Mouse (Mus musculus) intestine, embryonic 15.5 days (tissue): ENCODE results near the gene Cubn. TPM values are rescaled to one million over a fixed set of nuclear protein-coding genes. Genes with fewer than 3 reads are reported as not detected.

Source experiments
- ATAC-seq: fragments of 200-750 bp; cut with Nextera tagmentation; 2 replicates; pipeline ENCODE4 v1.8.0; 2017; ENCODE audit warnings: moderate TSS enrichment, moderate library complexity
- H3K27ac ChIP-seq: fragments of 300-500 bp; sonication (generic); 2 replicates; pipeline ENCODE4 v1.5.1; 2015; ENCODE audit warnings: mild to moderate bottlenecking, inconsistent platforms
- H3K27me3 ChIP-seq: fragments of 300-500 bp; sonication (generic); replicated peaks from 2 replicates; pipeline ENCODE4 v1.6.1; 2015; ENCODE audit warnings: inconsistent platforms
- H3K36me3 ChIP-seq: fragments of 300-500 bp; sonication (generic); 2 replicates; pipeline ENCODE4 v1.6.1; 2015; ENCODE audit warnings: inconsistent platforms
- H3K4me1 ChIP-seq: fragments of 300-500 bp; sonication (generic); replicated peaks from 2 replicates; pipeline ENCODE4 v1.6.1; 2015; ENCODE audit warnings: inconsistent platforms
- H3K4me2 ChIP-seq: fragments of 300-500 bp; sonication (generic); replicated peaks from 2 replicates; pipeline ENCODE4 v1.6.1; 2015; ENCODE audit warnings: mild to moderate bottlenecking, inconsistent platforms
- H3K4me3 ChIP-seq: fragments of 300-500 bp; sonication (generic); replicated peaks from 2 replicates; pipeline ENCODE4 v1.5.1; 2015; ENCODE audit warnings: inconsistent platforms
- H3K9ac ChIP-seq: fragments of 300-500 bp; sonication (generic); 2 replicates; pipeline ENCODE4 v1.6.1; 2015; ENCODE audit warnings: inconsistent platforms
- H3K9me3 ChIP-seq: fragments of 300-500 bp; sonication (generic); 2 replicates; pipeline ENCODE4 v1.6.1; 2016; ENCODE audit warnings: inconsistent platforms
- WGBS: fragments of 180-500 bp; shearing (Covaris S2); methylation state at CpG from one replicate; pipeline ENCODE4 v1.1.7; 2015; 5-methylcytosine and 5-hydroxymethylcytosine counted together
- polyA plus RNA-seq: library from polyadenylated mRNA; unstranded; fragments of >200 nt; fragmentation: Nextera tagmentation; extraction: Ambion mirVana; gene quantifications from 2 replicates; pipeline ENCODE4 v1.2.1, GENCODE M21; 2015

Gene Cubn
- polyA plus RNA-seq, 1 experiment from 2014 or later, result 7.3 TPM

DNA sequence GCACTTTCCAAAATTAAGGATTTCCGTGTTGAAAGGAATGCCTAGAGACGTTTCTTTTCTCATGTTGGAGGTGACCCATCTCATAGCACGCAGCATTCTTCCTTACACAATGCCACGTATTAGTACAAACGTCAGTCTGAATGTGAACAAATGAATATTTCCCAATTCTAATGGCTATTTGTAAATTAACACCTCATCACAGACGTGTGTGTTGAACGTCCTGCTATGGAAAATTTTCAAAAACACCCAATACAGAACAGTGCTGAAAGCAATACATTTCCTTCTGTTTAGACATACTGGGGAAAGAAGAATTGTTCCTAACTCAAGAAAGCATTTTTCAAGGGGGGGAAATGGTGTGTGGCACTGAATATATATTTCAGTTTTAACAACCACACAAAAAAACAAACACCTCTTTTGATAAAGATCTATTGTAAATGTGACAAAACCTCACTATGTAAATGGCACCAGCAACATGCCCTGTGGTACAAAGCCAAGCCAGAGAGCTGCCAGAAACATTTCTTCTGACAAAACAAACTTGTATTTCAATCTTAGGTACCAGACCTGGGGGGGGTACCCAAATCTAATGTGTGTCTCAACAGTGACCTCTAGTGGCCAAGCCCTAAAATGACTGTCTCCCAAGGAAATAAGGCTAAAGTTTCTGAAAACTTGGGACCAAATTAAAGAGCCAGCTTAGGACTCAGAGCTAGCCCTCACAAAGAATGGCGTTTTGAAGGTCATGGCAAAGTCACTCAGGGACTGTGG, 254.3 kb downstream of the Cubn start:
- H3K36me3 ChIP-seq, result no peaks in the 10 kb centered on the region
- no peaks in the 10 kb centered on the region for H3K4me1 ChIP-seq
- no peak overlapping the region for H3K4me3 ChIP-seq
- H3K9me3 ChIP-seq, result no peaks in the 10 kb centered on the region
- no peak for ATAC-seq
- no peak overlapping the region for H3K9ac ChIP-seq
- no peak overlapping the region for H3K4me2 ChIP-seq
- no peaks in the 10 kb centered on the region for H3K27me3 ChIP-seq
- H3K27ac ChIP-seq, result no peak overlapping the region
- 57% methylated on average over 8 of the region's 8 CpGs for WGBS

DNA sequence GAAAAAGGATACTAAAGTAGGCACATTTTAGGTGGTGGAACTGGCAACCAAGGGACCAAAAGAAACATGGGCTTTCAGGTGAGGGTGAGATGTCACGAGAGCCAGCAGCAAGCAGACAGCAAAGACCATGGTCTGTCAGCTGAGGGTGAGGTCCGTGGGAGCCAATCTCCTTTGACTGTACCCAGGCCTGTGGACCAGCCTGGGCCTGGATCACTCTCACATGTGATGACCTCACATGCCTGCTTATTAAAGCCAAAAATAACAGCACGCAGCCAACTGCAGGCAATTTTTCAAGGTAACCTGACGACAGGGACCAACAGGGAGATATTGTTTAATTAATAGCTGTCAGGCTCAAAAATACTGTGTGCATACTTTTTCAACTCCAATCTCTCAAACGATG, 255.9 kb downstream of the Cubn start:
- no peak overlapping the region for H3K4me3 ChIP-seq
- no peak overlapping the region for H3K27ac ChIP-seq
- H3K9ac ChIP-seq, result no peak overlapping the region
- H3K36me3 ChIP-seq, result no peaks in the 10 kb centered on the region
- no peaks in the 10 kb centered on the region for H3K9me3 ChIP-seq
- H3K4me1 ChIP-seq, result no peaks in the 10 kb centered on the region
- ATAC-seq, result no peak
- H3K4me2 ChIP-seq, result no peak overlapping the region
- H3K27me3 ChIP-seq, result no peaks in the 10 kb centered on the region
- 66% methylated on average over 5 of the region's 5 CpGs for WGBS

DNA sequence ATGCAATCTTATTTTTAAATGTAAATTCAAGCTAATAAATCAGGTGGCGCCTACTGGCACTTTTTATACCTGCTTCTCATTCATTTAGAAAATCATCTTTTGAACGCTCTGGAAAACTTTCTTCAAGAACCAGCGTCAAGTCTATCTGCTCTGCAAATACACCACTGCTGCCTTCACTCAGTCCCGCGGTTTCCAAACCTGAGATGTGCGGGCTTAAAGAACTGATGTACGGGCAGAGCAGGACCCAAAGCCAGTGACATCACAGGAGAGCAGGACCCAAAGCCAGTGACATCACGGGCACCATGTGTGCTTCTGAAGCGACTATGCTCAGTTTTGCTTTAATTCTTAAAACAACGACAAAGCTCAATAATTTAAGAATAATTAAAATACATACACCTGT, 256.8 kb downstream of the Cubn start:
- no peaks in the 10 kb centered on the region for H3K4me1 ChIP-seq
- WGBS, result 88% methylated on average over 10 of the region's 10 CpGs
- H3K36me3 ChIP-seq, result no peaks in the 10 kb centered on the region
- H3K27me3 ChIP-seq, result no peaks in the 10 kb centered on the region
- H3K4me2 ChIP-seq, result no peak overlapping the region
- H3K27ac ChIP-seq, result no peak overlapping the region
- no peak overlapping the region for H3K4me3 ChIP-seq
- H3K9me3 ChIP-seq, result no peaks in the 10 kb centered on the region
- ATAC-seq, result no peak
- H3K9ac ChIP-seq, result no peak overlapping the region

DNA sequence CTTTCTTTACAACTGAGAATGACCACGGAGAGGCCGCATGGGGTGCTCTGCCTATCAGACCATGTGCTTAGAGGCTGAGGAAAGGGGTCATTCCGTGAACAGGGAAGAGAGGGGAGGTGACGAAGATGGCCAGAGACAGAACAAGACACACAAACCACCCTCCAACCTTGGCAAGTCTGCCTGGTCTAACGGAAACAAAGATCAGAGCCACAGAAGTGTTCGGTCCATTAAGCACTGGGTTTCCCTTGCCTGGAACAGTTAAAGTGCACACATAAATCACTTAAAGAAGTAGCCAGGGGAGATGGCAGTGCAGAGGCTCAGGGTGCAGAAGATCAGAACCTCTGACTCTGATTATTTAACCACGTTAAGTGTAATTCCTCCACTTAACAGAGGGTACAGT, 257.7 kb downstream of the Cubn start:
- Histone ChIP-seq H3K36me3 (no peaks in the 10 kb centered on the region), H3K4me1 (no peaks in the 10 kb centered on the region), H3K27me3 (no peaks in the 10 kb centered on the region), H3K9me3 (no peaks in the 10 kb centered on the region), H3K9ac (no peak overlapping the region), H3K27ac (no peak overlapping the region), H3K4me2 (no peak overlapping the region), H3K4me3 (no peak overlapping the region)
- 48% methylated on average over 7 of the region's 7 CpGs for WGBS
- no peak for ATAC-seq

DNA sequence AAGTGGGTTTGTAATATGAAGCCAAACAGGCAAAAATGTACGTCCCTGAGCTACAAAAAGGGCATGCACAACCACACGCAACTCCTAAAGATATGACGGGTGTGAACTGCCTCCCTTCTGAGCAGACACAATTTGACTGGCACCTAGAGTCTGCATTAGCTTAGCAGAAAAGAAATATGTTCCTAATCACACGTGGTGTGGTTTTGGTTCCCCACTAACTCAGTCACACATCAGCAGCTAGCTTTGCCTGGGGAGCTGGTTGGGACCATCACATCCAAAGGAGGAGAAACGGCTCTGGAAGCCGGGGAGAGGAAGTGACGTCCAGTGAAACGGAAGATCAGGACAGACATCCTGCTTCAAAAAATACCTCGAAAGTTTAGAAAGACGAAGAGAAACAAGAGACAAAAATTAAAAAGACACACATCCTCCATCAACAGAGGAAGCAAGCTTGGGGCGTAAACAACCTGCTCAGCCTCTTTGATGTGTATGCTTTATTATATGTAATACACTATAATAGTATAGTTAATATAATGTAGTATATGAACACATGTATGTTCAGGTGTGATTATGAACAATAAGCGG, 258.3 kb downstream of the Cubn start:
- 77% methylated on average over 12 of the region's 12 CpGs for WGBS
- Histone ChIP-seq H3K36me3 (no peaks in the 10 kb centered on the region), H3K27ac (no peak overlapping the region), H3K4me3 (no peak overlapping the region), H3K27me3 (no peaks in the 10 kb centered on the region), H3K4me2 (no peak overlapping the region), H3K9me3 (no peaks in the 10 kb centered on the region), H3K9ac (no peak overlapping the region), H3K4me1 (no peaks in the 10 kb centered on the region)
- ATAC-seq, result no peak

DNA sequence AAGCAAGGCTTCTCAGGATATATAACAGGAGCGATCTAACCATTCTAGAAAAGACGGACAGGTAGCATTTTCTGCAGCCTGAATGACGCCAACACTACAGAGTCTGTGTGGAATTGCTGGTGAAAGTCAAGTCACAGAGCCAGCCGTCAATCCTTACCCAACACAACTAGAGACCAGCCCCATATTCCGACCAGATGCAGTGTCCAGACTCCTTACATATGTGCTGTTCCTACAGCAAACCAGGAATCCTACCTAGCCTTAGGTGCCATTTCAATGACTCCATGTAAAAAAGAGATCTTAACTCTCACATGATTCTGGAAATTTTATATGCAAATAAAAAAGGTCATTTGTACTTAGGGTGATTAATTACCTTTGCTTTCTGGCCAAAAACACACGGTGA, 259.3 kb downstream of the Cubn start:
- H3K4me3 ChIP-seq, result no peak overlapping the region
- no peaks in the 10 kb centered on the region for H3K9me3 ChIP-seq
- no peak overlapping the region for H3K9ac ChIP-seq
- H3K4me2 ChIP-seq, result no peak overlapping the region
- no peaks in the 10 kb centered on the region for H3K36me3 ChIP-seq
- no peaks in the 10 kb centered on the region for H3K4me1 ChIP-seq
- ATAC-seq, result no peak
- no peak overlapping the region for H3K27ac ChIP-seq
- 82% methylated on average over 6 of the region's 6 CpGs for WGBS
- no peaks in the 10 kb centered on the region for H3K27me3 ChIP-seq

DNA sequence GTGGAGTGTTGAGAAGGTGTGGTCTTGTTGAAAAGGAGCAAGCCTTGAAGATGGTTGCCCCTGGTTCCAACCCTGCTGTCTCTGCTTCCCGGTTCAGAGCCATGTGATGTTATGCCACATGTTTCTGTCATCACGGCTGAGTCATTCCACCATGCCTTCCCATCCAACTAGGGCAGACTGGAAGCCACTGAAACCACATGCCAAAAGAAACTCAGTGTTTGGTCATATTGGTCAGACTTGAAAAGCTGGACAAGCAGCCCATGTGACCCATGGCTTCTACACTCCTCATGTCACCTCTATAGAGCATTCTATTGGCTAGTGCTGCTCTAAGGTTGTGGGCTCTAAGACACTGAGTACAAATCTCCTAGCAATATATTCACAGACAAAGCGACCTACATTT, 261.9 kb downstream of the Cubn start:
- Histone ChIP-seq H3K4me2 (no peak overlapping the region), H3K4me1 (no peaks in the 10 kb centered on the region), H3K36me3 (no peaks in the 10 kb centered on the region), H3K27ac (no peak overlapping the region), H3K9ac (no peak overlapping the region), H3K9me3 (no peaks in the 10 kb centered on the region), H3K4me3 (no peak overlapping the region), H3K27me3 (no peaks in the 10 kb centered on the region)
- no peak for ATAC-seq
- WGBS, result 95% methylated on average over 3 of the region's 3 CpGs

Other genes with a start within 250 kb of the Cubn start
- gene Rsu1, start 220.4 kb downstream of the Cubn start, polyA plus RNA-seq, result 102 and 125 TPM in 2 replicates
- 8.1 and 10.0 TPM in 2 replicates for gene Trdmt1, start 52.9 kb upstream of the Cubn start, polyA plus RNA-seq
- 442 and 454 TPM in 2 replicates for gene Vim, start 82.1 kb upstream of the Cubn start, polyA plus RNA-seq